Mouse (Mus musculus): ENCODE results near the gene Mindy3.

GRCm38 (mm10) chr2:12307311-12307710 is 112.0 kb downstream of the Mindy3 start:
- TF ChIP-seq CTCF (conservative IDR thresholded peaks at IDR 0.05; ENCODE audit: insufficient read depth, insufficient read length, low read depth, low read length): no peak
- TF ChIP-seq POLR2A (IDR thresholded peaks at IDR 0.05; ENCODE audit: low read depth, low read length): no peak

Measured in kidney, adult 2 months (tissue).